Mouse (Mus musculus) intestine, embryonic 14.5 days (tissue): ENCODE measurements around the gene Sema3g. TPM values are rescaled to one million over a fixed set of nuclear protein-coding genes. Genes with fewer than 3 reads are reported as not detected.

Source experiments
- ATAC-seq: fragments of 200-750 bp; cut with Nextera tagmentation; replicated peaks from 2 replicates; pipeline ENCODE4 v1.8.0; 2017; ENCODE audit warnings: low read depth, moderate number of reproducible peaks, moderate TSS enrichment, moderate library complexity; ENCODE audit not compliant: low FRiP score, low TSS enrichment
- DNase-seq: peaks from one replicate; pipeline ENCODE4 v3.0.0-alpha.2; 2018; ENCODE audit warnings: low spot score
- H3K27ac ChIP-seq: fragments of 300-500 bp; sonication (generic); 2 replicates; pipeline ENCODE4 v1.5.1; 2014; ENCODE audit warnings: low read depth, mild to moderate bottlenecking, control low read depth
- H3K27me3 ChIP-seq: fragments of 300-500 bp; sonication (generic); replicated peaks from 2 replicates; pipeline ENCODE4 v1.6.1; 2014; ENCODE audit warnings: low read length, control low read depth; ENCODE audit not compliant: control insufficient read depth, insufficient read depth
- H3K36me3 ChIP-seq: fragments of 300-500 bp; sonication (generic); 2 replicates; pipeline ENCODE4 v1.6.1; 2014; ENCODE audit warnings: low read length, control low read depth; ENCODE audit not compliant: control insufficient read depth, insufficient read depth
- H3K4me1 ChIP-seq: fragments of 300-500 bp; sonication (generic); replicated peaks from 2 replicates; pipeline ENCODE4 v1.6.1; 2014; ENCODE audit warnings: low read length, control low read depth, mixed read lengths; ENCODE audit not compliant: control insufficient read depth, insufficient read depth
- H3K4me2 ChIP-seq: fragments of 300-500 bp; sonication (generic); 2 replicates; pipeline ENCODE4 v1.6.1; 2014; ENCODE audit warnings: low read length
- H3K4me3 ChIP-seq: fragments of 300-500 bp; sonication (generic); 2 replicates; pipeline ENCODE4 v1.5.1; 2014; ENCODE audit warnings: low read depth, low read length, control low read depth, mixed read lengths
- H3K9ac ChIP-seq: fragments of 300-500 bp; sonication (generic); 2 replicates; pipeline ENCODE4 v1.6.1; 2014; ENCODE audit warnings: mild to moderate bottlenecking, low read length
- H3K9me3 ChIP-seq: fragments of 300-500 bp; sonication (generic); 2 replicates; pipeline ENCODE4 v1.6.1; 2016; ENCODE audit warnings: low read length, control low read depth; ENCODE audit not compliant: control insufficient read depth
- WGBS: fragments of 180-500 bp; shearing (Covaris S2); extraction: QIAGEN DNeasy Blood & Tissue Kit; methylation state at CpG from one replicate; pipeline ENCODE4 v1.1.7; 2014; 5-methylcytosine and 5-hydroxymethylcytosine counted together
- polyA plus RNA-seq: library from polyadenylated mRNA; unstranded; fragments of >200 nt; fragmentation: Nextera tagmentation; extraction: Ambion mirVana; gene quantifications from 2 replicates; pipeline ENCODE4 v1.2.1, GENCODE M21; 2014

Gene Sema3g
- polyA plus RNA-seq, 1 experiment from 2014 or later: 0.55 TPM

GRCm38 (mm10) chr14:31211854-31212253 is 5.8 kb upstream of the Sema3g start:
- no peak for DNase-seq
- Histone ChIP-seq H3K4me3 (no peak overlapping the region), H3K4me2 (no peak overlapping the region), H3K27me3 (no peaks in the 10 kb centered on the region), H3K9me3 (no peaks in the 10 kb centered on the region), H3K4me1 (peaks cover 3% of the 10 kb centered on the region), H3K36me3 (no peaks in the 10 kb centered on the region), H3K27ac (no peak overlapping the region), H3K9ac (no peak overlapping the region)
- no peak for ATAC-seq
- WGBS: 89% methylated on average over 6 of the region's 6 CpGs

- Histone ChIP-seq H3K9me3 (no peaks in the 10 kb centered on the region), H3K27ac (no peak overlapping the region), H3K36me3 (no peaks in the 10 kb centered on the region), H3K27me3 (no peaks in the 10 kb centered on the region), H3K4me1 (no peaks in the 10 kb centered on the region; the same call in 1 of the 2 replicates), H3K4me2 (no peak overlapping the region), H3K4me3 (no peak overlapping the region), H3K9ac (no peak overlapping the region)
- 60% methylated on average over 3 of the region's 3 CpGs for WGBS
- no peak for DNase-seq
- ATAC-seq: no peak
Measured at GRCm38 (mm10) chr14:31212499-31212898, 5.2 kb upstream of the Sema3g start.

- ATAC-seq (no peak), DNase-seq (no peak)
- Histone ChIP-seq H3K27me3 (no peaks in the 10 kb centered on the region), H3K9ac (no peak overlapping the region), H3K27ac (no peak overlapping the region), H3K4me3 (no peak overlapping the region), H3K4me1 (no peaks in the 10 kb centered on the region; the same call in 1 of the 2 replicates), H3K4me2 (no peak overlapping the region), H3K9me3 (no peaks in the 10 kb centered on the region), H3K36me3 (no peaks in the 10 kb centered on the region)
- 63% methylated on average over 8 of the region's 8 CpGs for WGBS
Measured at GRCm38 (mm10) chr14:31213868-31214267, 3.8 kb upstream of the Sema3g start.

GRCm38 (mm10) chr14:31214684-31215083 is 3.0 kb upstream of the Sema3g start:
- Histone ChIP-seq H3K9me3 (no peaks in the 10 kb centered on the region), H3K27ac (no peak overlapping the region), H3K9ac (no peak overlapping the region), H3K4me2 (no peak overlapping the region), H3K36me3 (no peaks in the 10 kb centered on the region), H3K4me3 (no peak overlapping the region), H3K27me3 (no peaks in the 10 kb centered on the region), H3K4me1 (no peaks in the 10 kb centered on the region; the same call in 1 of the 2 replicates)
- no peak for DNase-seq
- WGBS: 86% methylated on average over 3 of the region's 3 CpGs
- no peak for ATAC-seq

GRCm38 (mm10) chr14:31215157-31216002 is 2.3 kb upstream of the Sema3g start:
- H3K36me3 ChIP-seq: no peaks in the 10 kb centered on the region
- no peak overlapping the region for H3K4me3 ChIP-seq
- no peaks in the 10 kb centered on the region for H3K27me3 ChIP-seq
- ATAC-seq: no peak
- no peaks in the 10 kb centered on the region; the same call in 1 of the 2 replicates for H3K4me1 ChIP-seq
- H3K27ac ChIP-seq: no peak overlapping the region
- no peaks in the 10 kb centered on the region for H3K9me3 ChIP-seq
- 34% methylated on average over 15 of the region's 15 CpGs for WGBS
- no peak overlapping the region for H3K4me2 ChIP-seq
- H3K9ac ChIP-seq: no peak overlapping the region
- peak; percentile 72 for DNase-seq

- peak within 1 kb of the TSS; percentile 26 for H3K4me2 ChIP-seq
- 78% methylated on average over 2 of the region's 2 CpGs for WGBS
- DNase-seq (no peak), ATAC-seq (no peak)
- H3K9ac ChIP-seq: 0 out of 2 replicates have a peak within 1 kb of the TSS, but pooled peaks have one; percentile 13
- no peaks in the 10 kb centered on the region for H3K36me3 ChIP-seq
- H3K9me3 ChIP-seq: no peaks in the 10 kb centered on the region
- H3K4me1 ChIP-seq: no peaks in the 10 kb centered on the region; the same call in 1 of the 2 replicates
- no peak within 1 kb of the TSS for H3K27ac ChIP-seq
- no peak within 1 kb of the TSS for H3K4me3 ChIP-seq
- H3K27me3 ChIP-seq: no peaks in the 10 kb centered on the region
Measured at GRCm38 (mm10) chr14:31216846-31217245, 814 bp upstream of the Sema3g start, which contains the start of gene Nisch. Nisch (minus strand) TSS chr14:31216946.

GRCm38 (mm10) chr14:31226978-31227377 is 9.3 kb downstream of the Sema3g start:
- Histone ChIP-seq H3K4me3 (no peak overlapping the region), H3K9me3 (no peaks in the 10 kb centered on the region), H3K27ac (peak overlapping the region; percentile 61), H3K27me3 (no peaks in the 10 kb centered on the region), H3K4me1 (peaks cover 8% of the 10 kb centered on the region), H3K9ac (no peak overlapping the region), H3K4me2 (no peak overlapping the region), H3K36me3 (no peaks in the 10 kb centered on the region)
- DNase-seq (no peak), ATAC-seq (no peak; the same call in 1 of the 2 replicates)
- 41% methylated on average over 4 of the region's 4 CpGs for WGBS

GRCm38 (mm10) chr14:31228234-31228633 is 10.6 kb downstream of the Sema3g start:
- Histone ChIP-seq H3K4me2 (no peak overlapping the region), H3K9ac (no peak overlapping the region), H3K4me3 (no peak overlapping the region), H3K9me3 (no peaks in the 10 kb centered on the region), H3K27ac (no peak overlapping the region), H3K36me3 (no peaks in the 10 kb centered on the region), H3K27me3 (no peaks in the 10 kb centered on the region), H3K4me1 (peaks cover 8% of the 10 kb centered on the region)
- DNase-seq: no peak
- WGBS: 57% methylated on average over 6 of the region's 6 CpGs
- ATAC-seq: no peak

- Histone ChIP-seq H3K36me3 (no peaks in the 10 kb centered on the region), H3K4me1 (peaks cover 8% of the 10 kb centered on the region), H3K4me2 (no peak overlapping the region), H3K4me3 (no peak overlapping the region), H3K27me3 (no peaks in the 10 kb centered on the region), H3K27ac (no peak overlapping the region), H3K9ac (no peak overlapping the region), H3K9me3 (no peaks in the 10 kb centered on the region)
- WGBS: 63% methylated on average over 8 of the region's 8 CpGs
- DNase-seq (no peak), ATAC-seq (no peak)
Measured at GRCm38 (mm10) chr14:31230442-31230841, 12.8 kb downstream of the Sema3g start.
